Mouse (Mus musculus) gonadal fat pad, adult 2 months (tissue): ENCODE results near the gene Tsc1. TPM values are rescaled to one million over a fixed set of nuclear protein-coding genes. Genes with fewer than 3 reads are reported as not detected.

Experiments used
- DNase-seq: peaks from one replicate; pipeline ENCODE4 v3.0.0-alpha.2; 2012; ENCODE audit warnings: low read depth
- polyA plus RNA-seq: library from polyadenylated mRNA; depleted of rRNA; stranded (reverse); fragments of >200 nt; gene quantifications from 2 replicates; pipeline ENCODE4 v1.2.3, GENCODE M21; 2012

Tsc1 gene
- polyA plus RNA-seq, 1 experiment: 28.7 TPM

GRCm38 (mm10) chr2:28616358-28616757, 24.7 kb upstream of the Tsc1 start:
- no peak for DNase-seq

DNA sequence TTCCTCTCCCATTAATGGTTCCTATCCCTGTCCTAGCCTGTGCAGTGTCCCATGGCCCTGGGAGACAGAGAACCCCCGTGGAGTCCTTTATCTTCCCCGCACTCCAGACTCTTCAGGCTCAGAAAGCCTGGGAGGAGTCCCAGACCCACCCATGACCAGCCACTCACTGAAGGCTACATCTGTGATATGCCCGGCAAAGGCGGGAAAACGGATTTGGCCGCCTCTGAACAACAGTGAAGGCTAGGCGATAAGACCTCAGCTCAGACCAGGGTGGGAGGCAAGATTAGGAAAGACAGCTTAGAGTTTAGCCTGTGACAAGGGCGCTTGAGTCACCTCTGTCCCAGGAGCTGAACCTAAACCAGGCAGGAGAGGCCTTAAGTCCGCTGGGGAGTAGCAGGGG, 24.2 kb upstream of the Tsc1 start:
- no peak for DNase-seq

- no peak for DNase-seq
Measured at GRCm38 (mm10) chr2:28617498-28618486, 23.2 kb upstream of the Tsc1 start.

DNA sequence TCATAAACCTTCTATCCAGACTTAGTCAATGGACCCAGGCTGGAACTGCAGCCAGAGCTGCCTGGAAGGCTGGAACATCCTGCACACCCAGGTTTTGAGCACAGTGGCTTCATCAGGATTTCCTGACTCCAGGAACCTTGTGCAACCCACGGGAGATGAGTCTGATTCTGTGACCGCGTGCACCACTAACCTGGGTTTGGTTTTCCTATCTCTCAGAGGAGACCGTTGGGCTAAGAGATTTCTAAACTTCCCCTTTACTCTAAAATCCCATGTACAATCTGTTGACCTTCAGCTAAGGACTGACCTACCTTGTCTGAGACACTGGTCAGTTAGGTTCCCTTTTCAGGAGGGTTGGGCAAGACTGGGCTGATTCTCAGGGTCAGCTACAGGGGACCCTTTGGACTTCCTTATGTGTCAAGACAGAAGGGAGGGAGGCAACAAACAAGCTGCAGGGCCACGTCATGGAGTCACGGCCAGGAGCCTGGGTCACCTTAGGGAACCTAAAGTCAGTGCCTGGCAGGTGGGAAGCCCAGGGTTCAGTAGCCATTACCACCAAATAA, 22.2 kb upstream of the Tsc1 start:
- DNase-seq: no peak

DNA sequence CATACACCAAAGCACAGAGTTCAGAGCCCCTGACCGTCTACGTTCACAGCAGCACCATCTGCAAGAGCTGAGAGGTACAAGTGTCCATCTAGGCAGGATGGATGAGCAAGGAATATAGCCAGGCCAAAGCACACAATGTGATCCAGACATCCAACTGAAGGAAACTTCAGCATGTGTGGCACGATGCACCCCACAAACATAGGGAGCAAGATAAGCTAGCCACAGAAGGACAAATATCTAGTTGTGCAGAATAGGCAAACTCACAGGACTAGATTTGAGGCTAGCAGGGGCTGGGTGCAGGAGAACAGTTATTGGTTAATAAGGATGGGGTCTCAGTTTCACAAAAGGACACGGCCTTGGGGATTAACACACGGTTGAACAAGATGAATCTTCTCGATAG, 21.7 kb upstream of the Tsc1 start:
- no peak for DNase-seq

GRCm38 (mm10) chr2:28620522-28620921, 20.5 kb upstream of the Tsc1 start:
- DNase-seq: no peak

- no peak for DNase-seq
Measured at GRCm38 (mm10) chr2:28621111-28621510, 19.9 kb upstream of the Tsc1 start.

DNA sequence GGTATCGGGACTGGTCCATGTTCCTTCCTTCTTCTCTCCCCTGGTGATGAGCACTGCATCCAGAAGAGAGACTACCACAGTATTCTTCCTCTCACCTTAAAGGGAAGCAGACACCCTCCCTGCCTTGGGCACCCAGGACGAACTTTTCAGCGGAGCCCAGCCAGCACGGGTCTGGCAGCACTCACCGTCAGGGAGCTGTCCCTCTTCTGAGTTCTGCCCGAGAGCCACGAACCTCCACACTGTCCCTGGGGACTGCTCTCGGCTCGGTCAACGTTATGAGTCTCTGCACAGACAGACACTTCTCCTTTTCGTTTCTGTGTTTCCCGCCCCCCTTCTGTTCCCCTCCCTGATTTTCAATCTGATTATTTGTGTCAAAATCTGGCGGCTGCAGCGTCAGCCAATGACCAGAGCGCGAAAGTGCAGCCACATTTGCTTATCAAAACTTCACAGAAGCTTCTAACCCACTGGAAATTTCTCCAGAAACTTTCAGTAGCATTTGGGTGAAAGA, 19.3 kb upstream of the Tsc1 start, which contains the start of gene Gfi1b:
Gene Gfi1b (minus strand): TSS at position 319 of the 508 bp plus-strand sequence.
- DNase-seq: no peak

GRCm38 (mm10) chr2:28622521-28623124, 18.4 kb upstream of the Tsc1 start:
- no peak for DNase-seq

- no peak for DNase-seq
Measured at GRCm38 (mm10) chr2:28624870-28625269, 16.2 kb upstream of the Tsc1 start.

DNA sequence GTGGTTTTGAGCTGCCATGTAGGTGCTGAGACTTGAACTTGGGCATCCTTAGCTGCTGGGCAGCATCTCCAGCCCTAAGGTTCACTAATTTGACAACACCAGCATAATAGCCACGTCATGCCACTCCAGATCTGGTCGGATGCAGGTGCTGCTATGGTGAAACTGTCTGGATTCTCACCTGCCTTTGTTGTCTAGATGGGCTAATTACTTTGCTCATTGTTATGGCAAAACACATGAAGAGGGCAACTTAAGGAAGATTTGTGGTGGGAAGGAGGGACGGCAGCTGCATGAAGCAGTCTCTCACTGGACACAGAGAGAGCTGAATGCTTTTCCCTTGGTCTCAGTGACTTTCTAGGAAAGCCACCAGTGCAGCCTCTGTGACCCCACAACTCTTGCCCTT, 15.0 kb upstream of the Tsc1 start:
- no peak for DNase-seq

GRCm38 (mm10) chr2:28628053-28628452, 13.0 kb upstream of the Tsc1 start:
- no peak for DNase-seq

DNA sequence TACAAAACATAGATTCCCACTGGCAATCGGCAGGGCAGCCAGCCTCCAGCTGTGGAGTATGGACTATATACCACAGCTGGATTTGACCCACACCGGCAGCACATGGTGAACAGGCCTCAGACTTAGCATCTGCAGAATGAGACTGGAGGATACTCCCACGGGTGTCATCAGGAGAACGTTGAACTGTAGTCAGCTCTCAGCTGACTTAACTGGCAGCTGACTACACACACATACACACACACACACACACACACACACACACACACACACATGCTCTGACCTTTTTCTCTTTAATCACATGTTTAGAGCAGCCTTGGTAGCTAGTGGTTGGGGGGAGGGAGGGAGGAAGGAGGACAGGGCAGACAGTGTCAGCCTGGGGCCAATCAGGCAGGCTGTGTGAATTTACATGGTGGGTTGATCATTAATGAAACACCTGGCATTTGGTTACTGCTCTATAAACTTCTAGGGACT, 11.1 kb upstream of the Tsc1 start:
- no peak for DNase-seq

- DNase-seq: no peak
Measured at GRCm38 (mm10) chr2:28632626-28633025, 8.4 kb upstream of the Tsc1 start.

DNA sequence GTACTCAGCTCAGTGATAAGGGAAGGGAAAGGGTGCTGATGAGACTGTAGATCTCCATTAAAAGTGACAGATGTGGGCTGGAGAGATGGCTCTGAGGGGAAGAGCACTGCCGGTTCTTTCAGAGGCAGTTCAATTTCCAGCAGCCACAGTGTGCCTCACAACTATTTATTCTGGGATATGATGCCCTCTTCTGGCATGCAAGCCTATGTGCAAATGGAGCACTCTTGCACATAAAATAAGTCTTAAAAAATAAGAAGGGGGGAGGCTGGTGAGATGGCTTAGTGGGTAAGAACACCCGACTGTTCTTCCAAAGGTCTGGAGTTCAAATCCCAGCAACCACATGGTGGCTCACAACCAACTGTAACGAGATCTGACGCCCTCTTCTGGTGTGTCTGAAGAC, 7.9 kb upstream of the Tsc1 start:
- no peak for DNase-seq

GRCm38 (mm10) chr2:28635199-28635598, 5.8 kb upstream of the Tsc1 start:
- DNase-seq: no peak

- no peak for DNase-seq
Measured at GRCm38 (mm10) chr2:28637106-28637845, 3.8 kb upstream of the Tsc1 start.

DNA sequence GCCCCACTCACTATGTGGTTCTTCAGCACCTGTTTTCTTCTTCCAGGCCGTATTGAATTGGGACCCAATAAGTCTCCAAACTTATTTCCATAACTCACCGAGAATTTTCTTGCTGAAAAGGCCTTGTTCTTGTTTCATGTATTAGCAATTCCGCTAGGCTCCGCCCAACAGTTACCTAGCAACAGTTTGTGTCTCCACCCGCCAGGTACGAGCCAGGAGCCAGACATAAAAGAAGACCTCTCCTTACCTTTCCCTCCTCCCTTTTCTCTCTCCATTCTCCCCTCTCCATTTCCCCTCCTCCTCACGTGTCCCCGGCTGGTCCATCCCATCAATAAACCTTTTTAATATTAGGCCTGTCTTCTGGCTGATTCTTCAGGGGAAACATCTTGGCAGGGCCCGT, 2.7 kb upstream of the Tsc1 start:
- no peak for DNase-seq

DNA sequence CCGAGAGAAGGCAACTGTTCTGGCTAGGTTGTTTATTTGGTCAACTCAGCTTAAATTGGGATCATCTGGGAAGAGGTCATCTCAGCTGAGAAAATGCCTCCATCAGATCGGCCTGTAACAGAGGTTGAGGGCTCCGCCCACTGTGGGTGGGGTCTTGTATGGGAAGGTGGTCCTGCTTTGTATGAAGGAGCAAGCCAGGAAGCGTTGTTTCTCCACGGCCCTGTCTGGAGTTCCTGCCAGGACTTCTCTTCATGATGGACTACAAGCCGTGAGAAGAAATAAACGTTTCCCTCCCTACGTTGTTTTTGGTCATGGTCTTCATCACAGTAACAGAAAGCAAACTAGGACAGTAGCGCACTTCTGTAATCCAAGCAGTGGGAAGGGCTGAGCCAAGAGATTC, 2.1 kb upstream of the Tsc1 start:
- no peak for DNase-seq

GRCm38 (mm10) chr2:28639794-28640193, 1.2 kb upstream of the Tsc1 start:
- no peak for DNase-seq

DNA sequence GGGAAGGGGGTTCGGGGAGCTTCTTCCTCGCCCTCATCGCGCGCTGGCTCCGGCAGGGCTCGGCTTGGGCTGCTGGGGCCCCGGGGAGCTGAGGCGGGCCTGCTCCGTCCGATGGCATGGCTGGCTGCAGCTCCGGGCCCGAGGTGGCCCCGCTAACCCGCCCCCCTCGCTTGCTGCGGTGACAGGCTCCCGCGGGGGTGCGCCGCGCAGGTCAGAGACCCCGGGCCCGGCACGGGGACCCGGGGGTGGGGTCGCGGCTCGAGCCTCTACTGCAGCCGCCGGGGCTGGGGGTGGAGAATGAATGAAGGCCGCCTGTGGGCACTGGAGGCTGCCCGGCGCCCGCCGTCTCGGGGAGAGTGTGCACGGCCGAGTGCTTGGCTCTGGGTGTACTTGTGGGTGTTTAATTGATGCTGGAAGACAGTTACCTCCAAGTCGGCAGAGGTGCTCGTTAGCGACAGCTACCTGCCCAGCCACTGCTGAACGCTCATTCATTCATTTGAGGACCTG, 460 bp downstream of the Tsc1 start:
- DNase-seq: no peak

DNA sequence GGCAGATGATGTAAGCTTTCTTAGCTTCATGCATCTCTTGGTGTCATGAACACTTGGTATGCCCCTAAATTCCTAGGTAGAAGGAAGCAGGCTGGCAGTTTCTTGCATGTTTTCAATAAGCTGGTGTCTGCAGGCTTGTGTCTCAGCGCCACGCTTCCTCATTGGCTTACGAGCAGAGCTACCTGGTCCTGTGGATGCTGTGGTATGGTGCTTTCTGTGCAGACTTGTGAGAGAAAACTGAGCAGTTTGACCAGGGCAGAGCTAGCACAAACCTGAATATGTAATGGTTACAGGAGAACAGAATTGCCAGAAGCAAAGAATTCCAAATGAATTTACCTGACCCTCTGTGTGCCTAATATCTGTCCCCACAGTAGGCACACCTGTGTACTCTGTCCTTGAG, 2.1 kb downstream of the Tsc1 start:
- DNase-seq: no peak
